Mouse (Mus musculus): ENCODE measurements around the gene Tcaf1. TPM values are rescaled to one million over a fixed set of nuclear protein-coding genes. Genes with fewer than 3 reads are reported as not detected.

Tcaf1 gene
- polyA plus RNA-seq, 1 experiment from 2014 or later, result 216 TPM

- Histone ChIP-seq H3K27ac (ENCODE audit: low read depth, low read length) (no peak overlapping the region), H3K4me1 (ENCODE audit: control insufficient read depth, insufficient read depth, low read depth, low read length) (peaks cover 22% of the 10 kb centered on the region), H3K36me3 (ENCODE audit: control insufficient read depth, insufficient read depth, low read length) (peaks cover 18% of the 10 kb centered on the region), H3K9me3 (ENCODE audit: control insufficient read depth, low read length) (no peaks in the 10 kb centered on the region), H3K9ac (ENCODE audit: low read depth, low read length) (no peak overlapping the region), H3K27me3 (replicated peaks; ENCODE audit: control insufficient read depth, insufficient read depth, low read length) (no peaks in the 10 kb centered on the region), H3K4me3 (ENCODE audit: low read length) (no peak overlapping the region), H3K4me2 (ENCODE audit: low read length) (no peak overlapping the region)
- no peak for ATAC-seq
Observed at GRCm38 (mm10) chr6:42689761-42690160, 20.1 kb downstream of the Tcaf1 start.

- Histone ChIP-seq H3K4me1 (ENCODE audit: control insufficient read depth, insufficient read depth, low read depth, low read length) (peaks cover 17% of the 10 kb centered on the region), H3K9ac (ENCODE audit: low read depth, low read length) (no peak overlapping the region), H3K4me2 (ENCODE audit: low read length) (no peak overlapping the region), H3K9me3 (ENCODE audit: control insufficient read depth, low read length) (no peaks in the 10 kb centered on the region), H3K36me3 (ENCODE audit: control insufficient read depth, insufficient read depth, low read length) (peaks cover 19% of the 10 kb centered on the region), H3K27me3 (replicated peaks; ENCODE audit: control insufficient read depth, insufficient read depth, low read length) (no peaks in the 10 kb centered on the region), H3K4me3 (ENCODE audit: low read length) (no peak overlapping the region), H3K27ac (ENCODE audit: low read depth, low read length) (no peak overlapping the region)
- no peak for ATAC-seq
- WGBS, result 90% methylated on average over 5 of the region's 5 CpGs
Observed at GRCm38 (mm10) chr6:42687907-42688306, 22.0 kb downstream of the Tcaf1 start.

- H3K4me3 ChIP-seq (ENCODE audit: low read length), result no peak overlapping the region
- H3K27ac ChIP-seq (ENCODE audit: low read depth, low read length), result no peak overlapping the region
- 84% methylated on average over 7 of the region's 7 CpGs for WGBS
- H3K4me2 ChIP-seq (ENCODE audit: low read length), result no peak overlapping the region
- ATAC-seq, result no peak
- H3K9ac ChIP-seq (ENCODE audit: low read depth, low read length), result no peak overlapping the region
- H3K9me3 ChIP-seq (ENCODE audit: control insufficient read depth, low read length), result no peaks in the 10 kb centered on the region
- peaks cover 34% of the 10 kb centered on the region for H3K36me3 ChIP-seq (ENCODE audit: control insufficient read depth, insufficient read depth, low read length)
- no peaks in the 10 kb centered on the region for H3K27me3 ChIP-seq (replicated peaks; ENCODE audit: control insufficient read depth, insufficient read depth, low read length)
- H3K4me1 ChIP-seq (ENCODE audit: control insufficient read depth, insufficient read depth, low read depth, low read length), result no peaks in the 10 kb centered on the region
Observed at GRCm38 (mm10) chr6:42680077-42680476, 29.8 kb downstream of the Tcaf1 start.

DNA sequence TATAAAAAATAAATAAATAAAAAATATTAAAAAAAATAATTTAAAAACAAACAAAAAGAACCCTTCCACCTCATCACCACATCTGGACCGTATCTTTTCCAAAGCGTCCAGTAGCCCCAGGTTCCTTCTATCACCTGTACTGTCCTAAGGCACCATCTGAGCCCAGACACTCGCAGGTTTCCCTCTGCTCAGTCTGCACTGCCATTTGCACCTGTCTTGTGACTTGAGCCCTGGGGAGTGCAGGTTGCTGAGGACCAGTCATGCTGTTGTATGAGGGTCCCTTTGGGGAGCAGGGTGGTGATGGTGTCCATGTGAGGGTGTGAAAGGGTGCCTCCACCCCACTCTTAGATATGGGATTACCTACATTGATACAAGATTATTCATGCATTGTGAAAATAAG lies 33.9 kb downstream of the Tcaf1 start:
- Histone ChIP-seq H3K4me1 (ENCODE audit: control insufficient read depth, insufficient read depth, low read depth, low read length) (no peaks in the 10 kb centered on the region), H3K27me3 (replicated peaks; ENCODE audit: control insufficient read depth, insufficient read depth, low read length) (no peaks in the 10 kb centered on the region), H3K4me3 (ENCODE audit: low read length) (no peak overlapping the region), H3K27ac (ENCODE audit: low read depth, low read length) (no peak overlapping the region), H3K9ac (ENCODE audit: low read depth, low read length) (no peak overlapping the region), H3K4me2 (ENCODE audit: low read length) (no peak overlapping the region), H3K36me3 (ENCODE audit: control insufficient read depth, insufficient read depth, low read length) (peaks cover 55% of the 10 kb centered on the region), H3K9me3 (ENCODE audit: control insufficient read depth, low read length) (no peaks in the 10 kb centered on the region)
- 99% methylated on average over 3 of the region's 3 CpGs for WGBS
- ATAC-seq, result no peak; the same call in 1 of the 2 replicates

DNA sequence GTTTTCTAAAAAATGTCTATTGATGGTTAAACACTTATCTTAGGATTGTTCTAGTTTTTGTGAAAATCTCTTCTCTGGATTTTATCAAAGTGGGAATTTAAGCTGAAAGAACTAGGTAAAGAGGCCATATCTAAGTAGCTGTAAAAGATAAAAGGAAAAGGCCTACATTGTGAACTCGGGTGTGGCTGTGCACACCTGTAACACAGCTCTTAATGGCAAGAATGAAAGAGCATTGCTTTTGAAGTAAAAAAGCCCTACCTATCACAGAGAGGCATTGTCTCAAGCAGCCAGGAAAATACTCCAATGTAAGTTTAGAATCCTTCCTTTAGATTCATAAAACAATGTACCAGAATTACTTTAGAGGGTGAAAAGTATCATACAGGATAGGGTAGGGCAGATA lies 38.1 kb downstream of the Tcaf1 start:
- H3K27me3 ChIP-seq (replicated peaks; ENCODE audit: control insufficient read depth, insufficient read depth, low read length), result no peaks in the 10 kb centered on the region
- 95% methylated on average over 1 of the region's 1 CpGs for WGBS
- H3K9me3 ChIP-seq (ENCODE audit: control insufficient read depth, low read length), result no peaks in the 10 kb centered on the region
- no peak overlapping the region for H3K9ac ChIP-seq (ENCODE audit: low read depth, low read length)
- peaks cover 44% of the 10 kb centered on the region for H3K36me3 ChIP-seq (ENCODE audit: control insufficient read depth, insufficient read depth, low read length)
- H3K27ac ChIP-seq (ENCODE audit: low read depth, low read length), result no peak overlapping the region
- no peak for ATAC-seq
- no peak overlapping the region for H3K4me3 ChIP-seq (ENCODE audit: low read length)
- no peaks in the 10 kb centered on the region for H3K4me1 ChIP-seq (ENCODE audit: control insufficient read depth, insufficient read depth, low read depth, low read length)
- no peak overlapping the region for H3K4me2 ChIP-seq (ENCODE audit: low read length)

- ATAC-seq, result no peak
- Histone ChIP-seq H3K27me3 (replicated peaks; ENCODE audit: control insufficient read depth, insufficient read depth, low read length) (no peaks in the 10 kb centered on the region), H3K4me3 (ENCODE audit: low read length) (no peak overlapping the region), H3K4me1 (ENCODE audit: control insufficient read depth, insufficient read depth, low read depth, low read length) (no peaks in the 10 kb centered on the region), H3K27ac (ENCODE audit: low read depth, low read length) (no peak overlapping the region), H3K9ac (ENCODE audit: low read depth, low read length) (no peak overlapping the region), H3K4me2 (ENCODE audit: low read length) (no peak overlapping the region), H3K36me3 (ENCODE audit: control insufficient read depth, insufficient read depth, low read length) (peaks cover 14% of the 10 kb centered on the region), H3K9me3 (ENCODE audit: control insufficient read depth, low read length) (no peaks in the 10 kb centered on the region)
- WGBS, result 92% methylated on average over 2 of the region's 2 CpGs
Observed at GRCm38 (mm10) chr6:42667722-42668121, 42.2 kb downstream of the Tcaf1 start.

- 49% methylated on average over 2 of the region's 2 CpGs for WGBS
- H3K36me3 ChIP-seq (ENCODE audit: control insufficient read depth, insufficient read depth, low read length), result no peaks in the 10 kb centered on the region
- H3K4me2 ChIP-seq (ENCODE audit: low read length), result no peak overlapping the region
- no peaks in the 10 kb centered on the region for H3K27me3 ChIP-seq (replicated peaks; ENCODE audit: control insufficient read depth, insufficient read depth, low read length)
- H3K9me3 ChIP-seq (ENCODE audit: control insufficient read depth, low read length), result no peaks in the 10 kb centered on the region
- H3K4me3 ChIP-seq (ENCODE audit: low read length), result no peak overlapping the region
- H3K27ac ChIP-seq (ENCODE audit: low read depth, low read length), result no peak overlapping the region
- no peak overlapping the region for H3K9ac ChIP-seq (ENCODE audit: low read depth, low read length)
- no peaks in the 10 kb centered on the region for H3K4me1 ChIP-seq (ENCODE audit: control insufficient read depth, insufficient read depth, low read depth, low read length)
- ATAC-seq, result peak; percentile 30; the same call in 1 of the 2 replicates
Observed at GRCm38 (mm10) chr6:42661739-42662138, 48.1 kb downstream of the Tcaf1 start.

DNA sequence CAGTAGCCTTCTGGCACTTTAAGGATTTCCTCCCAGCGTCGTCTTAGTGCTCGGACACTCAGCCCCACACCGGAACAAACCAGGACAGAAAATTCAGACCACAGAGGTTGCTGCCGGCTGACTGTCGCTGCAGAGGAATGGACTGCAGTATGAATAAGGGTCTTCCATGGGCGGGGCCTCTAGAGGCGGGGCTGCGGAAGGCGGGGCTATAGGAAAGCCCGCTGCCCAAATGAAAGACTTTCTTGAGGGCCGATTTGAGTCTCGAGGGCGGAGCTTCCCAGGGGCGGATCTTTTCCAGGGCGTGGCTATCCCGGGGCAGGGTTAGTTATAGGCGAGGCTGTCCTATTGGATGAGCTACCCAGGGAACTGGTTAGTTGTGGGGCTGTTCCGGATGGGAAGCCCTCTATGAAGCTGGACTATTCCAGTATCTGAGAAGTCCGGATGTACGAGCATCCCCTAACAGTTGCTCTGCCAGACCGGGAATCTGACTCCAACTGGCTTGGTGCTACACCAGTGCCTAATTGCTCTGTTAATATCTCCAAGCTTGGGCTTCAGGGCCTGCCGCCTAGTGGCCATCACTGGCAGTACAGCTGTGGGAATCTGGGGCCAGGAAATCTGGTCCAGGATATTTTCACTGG lies 64.9 kb downstream of the Tcaf1 start, which contains the start of gene Tcaf2:
Gene Tcaf2, minus strand, starts transcription at position 343 of the 638 bp plus-strand sequence.
- H3K27me3 ChIP-seq (replicated peaks; ENCODE audit: control insufficient read depth, insufficient read depth, low read length), result no peaks in the 10 kb centered on the region
- peak; percentile 98 for ATAC-seq
- H3K36me3 ChIP-seq (ENCODE audit: control insufficient read depth, insufficient read depth, low read length), result no peaks in the 10 kb centered on the region
- H3K9ac ChIP-seq (ENCODE audit: low read depth, low read length), result peak within 1 kb of the TSS; percentile 50
- no peak within 1 kb of the TSS for H3K27ac ChIP-seq (ENCODE audit: low read depth, low read length)
- WGBS, result 0% methylated on average over 23 of the region's 23 CpGs
- H3K4me2 ChIP-seq (ENCODE audit: low read length), result peak within 1 kb of the TSS; percentile 82
- no peaks in the 10 kb centered on the region for H3K4me1 ChIP-seq (ENCODE audit: control insufficient read depth, insufficient read depth, low read depth, low read length)
- no peaks in the 10 kb centered on the region for H3K9me3 ChIP-seq (ENCODE audit: control insufficient read depth, low read length)
- H3K4me3 ChIP-seq (ENCODE audit: low read length), result peak within 1 kb of the TSS; percentile 49

GRCm38 (mm10) chr6:42634393-42634792 lies 75.5 kb downstream of the Tcaf1 start:
- Histone ChIP-seq H3K9me3 (ENCODE audit: control insufficient read depth, low read length) (no peaks in the 10 kb centered on the region), H3K4me1 (ENCODE audit: control insufficient read depth, insufficient read depth, low read depth, low read length) (no peaks in the 10 kb centered on the region), H3K4me3 (ENCODE audit: low read length) (no peak overlapping the region), H3K9ac (ENCODE audit: low read depth, low read length) (no peak overlapping the region), H3K27ac (ENCODE audit: low read depth, low read length) (no peak overlapping the region), H3K36me3 (ENCODE audit: control insufficient read depth, insufficient read depth, low read length) (no peaks in the 10 kb centered on the region), H3K4me2 (ENCODE audit: low read length) (no peak overlapping the region), H3K27me3 (replicated peaks; ENCODE audit: control insufficient read depth, insufficient read depth, low read length) (no peaks in the 10 kb centered on the region)
- no peak for ATAC-seq
- 79% methylated on average over 5 of the region's 5 CpGs for WGBS

Data from hindbrain, embryonic 16.5 days (tissue).